Mouse (Mus musculus) liver, adult 2 months (tissue): Measurements from ENCODE around the gene Ccdc162.

ENCODE experiments used
- CTCF ChIP-seq: fragments of 200-500 bp; IDR thresholded peaks from 2 replicates; pipeline ENCODE4 v1.5.1; 2011; ENCODE audit warnings: low read depth, low read length, control low read depth
- POLR2A ChIP-seq: fragments of 200-500 bp; IDR thresholded peaks from 2 replicates; pipeline ENCODE4 v1.6.1; 2011; ENCODE audit warnings: low read length, control low read depth; ENCODE audit not compliant: insufficient read depth; ENCODE audit errors: extremely low read depth

GRCm38 (mm10) chr10:41598221-41598620 lies 118.2 kb downstream of the Ccdc162 start:
- TF ChIP-seq POLR2A, result no peak
- TF ChIP-seq CTCF, result no peak
